Mouse (Mus musculus) spleen, adult 18-20 months (tissue): ENCODE results near the gene Kif13a.

Source experiments
- DNase-seq, 2 experiments: peaks; one replicate each; pipeline ENCODE4 v3.0.0; 2022; ENCODE audit warnings: mixed read lengths in 2 of 2

Gene Kif13a

GRCm38 (mm10) chr13:46929719-46930658, at the start of gene Kif13a:
Kif13a (minus strand) TSS chr13:46929867.
- peak; percentile 45 to 56 for DNase-seq

DNA sequence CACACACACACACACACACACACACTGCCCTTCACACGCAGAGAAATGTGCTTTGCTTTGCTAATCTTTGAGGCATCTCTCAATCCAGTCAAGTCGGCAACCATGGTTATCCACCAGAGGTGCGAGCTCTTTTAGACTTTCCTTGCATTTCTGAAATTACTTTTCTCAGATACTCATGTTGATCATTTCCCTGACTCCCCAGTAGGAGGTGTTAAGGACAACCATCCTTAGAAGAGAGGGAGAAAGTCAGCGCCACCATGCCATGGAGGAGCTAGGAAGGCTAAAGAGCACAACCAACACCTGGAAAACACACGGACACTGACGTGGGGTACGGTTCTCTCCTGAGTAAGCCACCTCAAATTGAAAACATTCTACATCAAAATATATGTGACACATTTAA, 46.9 kb upstream of the Kif13a start:
- no peak for DNase-seq

DNA sequence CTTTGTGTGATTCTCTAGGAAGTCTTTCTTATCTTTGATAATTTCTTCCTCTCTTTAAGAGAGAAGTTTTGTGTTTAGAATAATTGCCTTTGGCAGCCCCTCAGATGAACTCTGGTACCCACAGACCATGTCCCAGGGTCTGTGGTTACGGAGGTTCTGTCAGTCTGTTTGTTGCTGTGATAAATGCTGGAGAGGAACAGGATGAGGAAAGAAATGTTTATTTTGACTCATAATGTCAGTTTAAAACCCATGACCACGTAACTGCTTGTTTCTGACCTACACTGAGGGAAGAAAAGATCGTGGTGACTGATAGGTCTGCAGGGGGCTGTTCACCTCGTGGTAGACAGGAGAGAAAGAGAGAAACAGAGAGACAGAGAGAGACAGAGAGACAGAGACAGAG, 46.3 kb upstream of the Kif13a start:
- DNase-seq = no peak

- DNase-seq = no peak
Measured at GRCm38 (mm10) chr13:46975031-46975551, 45.4 kb upstream of the Kif13a start.

DNA sequence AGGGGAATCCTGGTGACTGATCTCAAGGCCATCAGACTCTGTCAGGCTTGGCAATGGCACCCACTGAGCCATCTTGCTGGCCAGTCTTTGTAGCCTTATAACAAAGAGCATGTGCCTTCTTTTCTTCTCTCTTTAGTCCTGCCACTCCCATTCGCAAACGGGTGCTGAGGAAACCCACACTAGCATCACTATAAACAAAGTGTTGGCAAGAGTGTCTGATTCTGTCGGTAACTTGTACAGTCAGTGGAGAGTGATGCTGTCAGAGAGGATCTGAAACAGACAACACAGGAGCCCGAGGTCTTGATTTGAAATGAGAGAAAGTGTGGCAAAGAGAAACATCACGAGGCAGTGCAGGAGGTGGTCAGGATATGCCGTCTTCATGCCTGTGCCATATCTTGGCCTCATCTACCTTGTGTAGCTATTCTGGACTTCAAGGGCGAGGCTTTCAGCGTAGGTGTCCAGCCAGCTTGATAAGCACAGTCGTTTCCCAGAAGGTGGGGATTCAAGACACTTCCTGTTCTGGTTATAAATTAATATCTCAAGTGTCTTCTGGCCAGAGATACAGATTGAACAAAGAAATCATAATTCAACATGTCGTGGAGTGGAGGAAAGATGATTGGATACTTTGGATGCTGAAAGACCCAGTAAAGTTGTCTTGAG, 40.7 kb upstream of the Kif13a start:
- DNase-seq = no peak

DNA sequence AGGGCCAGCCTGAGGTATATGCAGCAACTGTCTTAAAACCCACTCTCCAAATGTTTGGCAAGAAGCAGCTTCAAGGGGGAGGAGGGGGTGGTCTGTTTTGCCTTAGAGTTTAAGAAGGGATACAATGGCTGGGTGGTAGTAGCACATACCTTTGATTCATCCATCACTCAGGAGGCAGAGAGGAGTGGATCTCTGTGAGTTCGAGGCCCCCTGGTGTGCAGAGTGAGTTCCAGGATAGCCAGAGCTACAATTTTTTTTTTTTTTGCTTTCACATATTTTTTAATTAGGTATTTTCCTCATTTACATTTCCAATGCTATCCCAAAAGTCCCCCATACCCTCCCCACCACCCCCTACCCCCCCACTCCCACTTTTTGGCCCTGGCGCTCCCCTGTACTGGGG, 39.0 kb upstream of the Kif13a start:
- DNase-seq = no peak

DNA sequence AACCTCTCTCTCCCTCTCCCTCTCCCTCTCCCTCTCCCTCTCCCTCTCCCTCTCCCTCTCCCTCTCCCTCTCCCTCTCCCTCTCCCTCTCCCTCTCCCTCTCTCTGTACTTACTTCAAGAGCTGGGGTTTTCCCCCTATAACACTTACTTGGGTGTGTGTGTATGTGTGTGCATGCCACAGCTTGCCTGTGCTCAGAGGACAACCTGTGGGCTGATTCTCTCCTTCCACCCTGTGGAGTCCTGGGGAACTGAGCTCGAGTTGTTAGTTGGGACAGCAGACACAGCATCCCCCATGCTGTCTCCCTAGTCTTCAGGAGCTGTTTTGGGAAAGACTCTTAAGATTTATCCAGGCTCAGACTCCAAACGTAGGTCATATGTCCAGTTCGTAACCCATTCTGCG, 37.6 kb upstream of the Kif13a start:
- no peak for DNase-seq

DNA sequence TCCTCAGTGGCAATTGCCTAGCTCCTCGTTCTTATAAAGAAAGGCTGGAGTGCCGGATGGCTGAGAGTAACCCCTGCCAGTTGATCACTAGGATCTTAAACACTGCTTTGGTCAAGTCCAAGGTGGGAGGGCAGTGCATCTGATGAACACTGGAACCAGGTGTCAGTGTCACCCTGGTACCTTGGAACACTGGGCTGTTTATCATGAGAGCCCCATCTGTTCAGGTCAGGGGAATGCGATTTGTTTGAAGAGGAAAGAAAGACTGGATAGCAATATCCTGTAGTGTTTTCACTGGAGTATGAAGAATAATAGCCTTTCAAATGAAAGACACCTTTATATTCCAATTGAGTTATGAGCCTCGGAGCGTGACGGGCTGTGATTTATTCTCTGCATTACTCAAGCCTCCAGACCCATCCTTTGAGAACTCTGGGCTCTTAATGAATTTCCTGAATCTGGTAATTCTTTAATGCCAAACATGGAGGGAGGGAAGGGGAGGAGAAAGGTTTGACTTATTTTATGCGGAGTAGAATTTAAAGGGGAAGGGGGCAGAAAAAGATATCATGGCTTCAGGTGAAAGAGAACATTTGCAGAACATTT, 31.3 kb upstream of the Kif13a start:
- DNase-seq = no peak

- no peak for DNase-seq
Measured at GRCm38 (mm10) chr13:46959139-46959538, 29.5 kb upstream of the Kif13a start.

- no peak for DNase-seq
Measured at GRCm38 (mm10) chr13:46951212-46951611, 21.5 kb upstream of the Kif13a start.

GRCm38 (mm10) chr13:46949741-46950140, 20.1 kb upstream of the Kif13a start:
- no peak for DNase-seq

DNA sequence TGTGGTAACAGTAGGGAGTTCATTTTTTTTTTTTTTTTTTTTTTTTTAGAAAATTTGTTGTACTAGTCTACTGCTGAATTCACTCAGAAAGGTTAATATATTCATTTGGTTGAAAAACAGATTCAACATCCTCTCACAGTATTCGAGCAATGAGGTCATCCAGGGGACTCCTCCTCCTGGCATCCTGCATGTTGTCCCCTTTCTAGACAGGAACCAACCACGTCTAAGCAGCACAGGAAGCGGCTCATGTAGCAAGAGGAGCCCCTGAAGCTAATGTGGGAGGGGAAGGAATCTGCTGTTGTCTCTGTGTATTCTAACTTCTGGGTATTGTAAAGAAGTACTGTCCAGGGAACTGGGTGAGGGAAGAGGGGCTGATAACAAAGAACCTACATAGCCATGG, 18.4 kb upstream of the Kif13a start:
- DNase-seq = no peak

GRCm38 (mm10) chr13:46946041-46946440, 16.4 kb upstream of the Kif13a start:
- no peak for DNase-seq

- no peak for DNase-seq
Measured at GRCm38 (mm10) chr13:46945256-46945655, 15.6 kb upstream of the Kif13a start.

GRCm38 (mm10) chr13:46943294-46943693, 13.6 kb upstream of the Kif13a start:
- no peak for DNase-seq

DNA sequence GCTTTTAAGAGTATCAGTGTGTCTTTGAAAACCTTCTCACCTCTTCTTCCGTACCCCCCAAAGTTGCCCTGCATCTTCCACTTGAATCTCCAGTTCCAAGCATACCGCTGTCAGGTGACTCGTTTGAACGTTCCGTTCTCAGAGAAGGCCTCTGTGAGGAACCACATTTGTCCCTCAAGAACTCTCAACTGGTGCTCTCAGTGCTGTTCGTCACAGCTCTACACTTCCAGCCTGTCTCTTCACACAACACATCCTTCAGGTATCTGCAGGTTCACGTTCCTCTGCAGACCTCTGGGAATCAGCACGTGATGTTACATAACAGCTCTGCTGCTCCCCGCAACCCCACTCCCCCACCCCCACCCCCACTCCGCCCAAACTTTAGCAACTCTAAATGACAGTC, 4.4 kb upstream of the Kif13a start:
- DNase-seq = no peak

GRCm38 (mm10) chr13:46932846-46933245, 3.2 kb upstream of the Kif13a start:
- DNase-seq = no peak

- DNase-seq = no peak
Measured at GRCm38 (mm10) chr13:46932049-46932448, 2.4 kb upstream of the Kif13a start.

DNA sequence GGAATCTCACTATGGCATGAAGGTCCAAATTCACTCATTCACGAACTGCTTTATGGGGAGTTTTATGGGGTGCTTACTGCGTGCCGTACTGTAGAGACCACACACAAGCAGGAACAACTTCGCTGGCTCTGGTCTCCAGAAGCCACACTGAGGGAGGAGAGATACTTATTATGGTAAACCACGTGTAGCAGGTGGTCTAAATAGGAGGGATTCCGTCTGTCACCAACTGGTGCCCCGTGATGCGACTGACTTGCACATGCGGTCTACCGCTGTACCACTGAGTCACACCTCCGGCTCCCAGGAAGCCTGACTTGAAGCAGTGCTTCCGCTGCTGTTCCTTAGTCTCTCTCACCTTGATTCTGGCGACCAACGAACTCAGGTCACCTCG, 986 bp upstream of the Kif13a start:
- DNase-seq = peak; percentile 10 to 16

- peak; percentile 14 to 41 for DNase-seq
Measured at GRCm38 (mm10) chr13:46928961-46929691, 541 bp downstream of the Kif13a start.

DNA sequence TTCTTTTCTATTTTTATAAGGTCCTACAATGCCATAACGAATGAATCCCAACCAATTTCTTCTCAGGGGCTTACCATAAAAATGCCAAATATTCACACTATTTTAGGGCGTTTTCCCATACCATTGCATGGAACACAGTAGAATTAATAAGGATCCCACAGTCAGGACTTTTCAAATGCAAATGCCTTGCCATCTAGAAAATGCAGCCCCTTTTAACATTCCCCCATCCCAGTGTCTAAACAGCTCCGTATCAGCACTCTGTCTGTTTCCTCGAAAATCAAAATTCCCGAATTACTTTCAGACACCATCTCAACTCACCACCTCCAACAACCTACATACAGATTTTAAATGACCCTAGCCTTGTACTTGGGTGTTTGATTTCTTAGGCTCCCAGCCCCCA, 1.3 kb downstream of the Kif13a start:
- DNase-seq = no peak

GRCm38 (mm10) chr13:46925671-46926070, 4.0 kb downstream of the Kif13a start:
- no peak for DNase-seq

DNA sequence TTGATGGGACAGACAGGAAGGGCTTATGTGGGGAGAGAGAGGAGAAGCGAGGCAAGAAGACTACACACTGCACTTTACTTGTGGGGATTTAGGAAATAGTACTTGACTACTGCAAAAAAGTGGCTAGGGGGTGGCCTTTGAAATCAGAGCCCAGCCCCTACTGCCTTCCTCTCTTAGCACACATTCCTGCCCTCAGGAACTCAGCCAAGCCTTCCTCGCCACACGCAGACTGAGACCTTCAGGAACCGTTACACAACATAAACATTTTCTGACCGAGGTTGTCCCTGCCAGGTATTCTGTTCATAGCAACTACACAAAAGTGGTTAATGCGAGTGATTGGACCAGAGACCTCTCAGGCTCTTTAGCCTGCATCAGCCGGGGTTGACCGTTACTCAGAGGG, 8.1 kb downstream of the Kif13a start:
- DNase-seq = no peak
